Mouse (Mus musculus) neutrophil, adult 5-6 weeks (primary cell): ENCODE measurements around the gene Sema3e. TPM values are rescaled to one million over a fixed set of nuclear protein-coding genes. Genes with fewer than 3 reads are reported as not detected.

Experiments
- ATAC-seq: fragments of 151-379, 151-347 bp; 2 replicates; pipeline ENCODE4 v1.8.0; 2017; ENCODE audit warnings: mild to moderate bottlenecking, moderate TSS enrichment; ENCODE audit not compliant: insufficient number of reproducible peaks, poor library complexity, low FRiP score, severe bottlenecking; ENCODE audit errors: extremely low read depth
- total RNA-seq: library from RNA; stranded (forward); fragments of 200-1000 nt; gene quantifications from 2 replicates; pipeline ENCODE4 v1.2.3, GENCODE M21; 2017

Gene Sema3e
- total RNA-seq, 1 experiment from 2014 or later = not detected

- no peak for ATAC-seq
These were observed 34.9 kb downstream of the Sema3e start for GRCm38 (mm10) chr5:14059895-14060553.

GRCm38 (mm10) chr5:14062918-14063481 is 37.9 kb downstream of the Sema3e start:
- ATAC-seq = no peak

- no peak for ATAC-seq
These were observed 48.1 kb downstream of the Sema3e start for GRCm38 (mm10) chr5:14073152-14073551.

DNA sequence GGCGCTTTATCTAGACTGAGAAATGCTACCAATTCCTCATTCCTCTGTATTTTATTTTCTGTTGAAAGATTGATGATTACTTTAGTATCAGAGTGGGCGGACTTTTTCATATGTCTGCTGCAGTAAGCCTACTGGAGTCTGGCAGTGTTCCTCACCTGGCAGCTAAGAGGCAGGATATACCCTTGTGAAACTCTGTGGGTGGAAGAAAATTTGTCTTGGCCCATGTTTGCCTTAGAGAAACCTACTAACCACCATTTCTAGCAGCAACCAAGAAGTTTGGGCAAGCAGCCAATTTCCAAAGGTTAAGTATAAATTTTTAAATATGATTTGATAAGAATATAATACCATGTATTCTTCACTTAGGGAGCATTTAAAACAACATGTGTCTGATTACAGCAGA is 63.0 kb downstream of the Sema3e start:
- ATAC-seq = no peak

DNA sequence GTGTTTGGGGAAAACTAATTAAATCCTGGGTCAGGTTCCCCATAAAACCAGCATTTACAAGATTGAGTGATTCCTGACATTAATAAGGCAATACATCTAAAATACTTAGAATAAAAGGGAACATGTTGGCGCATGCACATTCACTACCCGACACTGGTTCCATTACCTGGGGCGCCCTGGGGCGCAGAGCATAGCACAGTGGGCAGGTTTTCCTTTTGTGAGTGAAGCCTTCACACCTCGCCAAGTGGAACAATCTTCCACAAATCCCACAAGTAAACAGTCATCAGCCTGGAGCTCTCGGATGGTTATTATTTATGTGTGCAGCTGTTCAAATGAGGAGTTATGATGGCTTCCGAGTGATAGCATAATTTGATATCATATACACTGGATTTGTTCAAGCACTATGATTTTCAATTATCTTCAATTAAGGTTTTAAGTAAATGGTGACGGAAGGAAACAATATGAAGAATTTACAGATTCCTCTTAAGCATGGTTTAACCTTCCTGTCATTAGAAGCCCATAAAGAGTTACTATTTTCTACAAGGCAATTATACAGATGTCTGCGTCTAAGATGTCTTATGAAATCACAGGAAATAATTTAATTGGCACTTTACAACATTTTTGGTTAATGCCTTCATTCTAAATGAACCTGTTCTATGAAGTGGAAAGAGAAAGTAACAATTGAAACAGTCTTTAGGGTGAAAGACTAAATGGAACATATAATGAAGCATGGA is 65.0 kb downstream of the Sema3e start:
- ATAC-seq = no peak

DNA sequence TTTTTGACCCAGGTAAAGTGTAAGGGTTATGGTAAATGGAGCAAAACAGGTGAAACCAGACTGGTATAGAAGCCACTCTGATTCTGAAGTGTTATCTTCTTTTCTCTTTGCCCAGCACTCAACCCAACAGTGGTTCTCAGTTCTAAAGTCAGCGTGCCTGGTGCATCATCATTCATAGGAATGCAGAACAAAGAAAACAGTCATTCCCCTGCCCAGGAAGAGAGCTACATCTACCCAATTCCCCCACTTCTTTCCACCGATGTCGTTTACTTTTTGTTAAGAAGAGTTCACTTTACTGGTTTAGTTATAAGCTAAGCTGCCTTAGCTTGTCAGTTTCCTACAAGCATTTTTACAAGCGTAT is 65.5 kb downstream of the Sema3e start:
- ATAC-seq = no peak

DNA sequence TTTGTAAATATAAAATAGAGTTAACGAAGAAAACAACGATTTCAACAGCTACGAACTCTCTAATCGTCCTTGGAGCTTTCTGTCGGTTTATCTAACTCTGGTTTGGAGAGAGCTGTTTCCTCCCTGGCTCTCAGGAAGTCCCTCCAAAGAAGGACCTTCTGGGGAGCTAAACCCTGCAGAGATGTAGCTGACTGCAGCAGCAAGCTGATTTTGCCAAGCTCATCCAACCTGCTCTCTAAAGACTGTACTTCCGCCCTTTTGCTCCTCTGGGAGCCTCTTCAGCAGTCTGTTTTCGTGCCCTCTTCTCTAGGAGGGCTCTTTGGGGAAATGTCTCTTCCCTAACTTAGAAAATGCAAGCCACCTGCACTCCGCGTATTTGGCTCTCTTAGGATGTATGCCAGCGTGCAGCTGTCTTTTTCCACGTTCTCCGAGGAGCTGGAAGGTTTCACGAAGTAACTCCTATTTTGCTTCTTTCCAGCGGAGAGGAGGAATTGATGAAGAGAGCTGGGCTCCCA is 67.2 kb downstream of the Sema3e start:
- no peak for ATAC-seq

DNA sequence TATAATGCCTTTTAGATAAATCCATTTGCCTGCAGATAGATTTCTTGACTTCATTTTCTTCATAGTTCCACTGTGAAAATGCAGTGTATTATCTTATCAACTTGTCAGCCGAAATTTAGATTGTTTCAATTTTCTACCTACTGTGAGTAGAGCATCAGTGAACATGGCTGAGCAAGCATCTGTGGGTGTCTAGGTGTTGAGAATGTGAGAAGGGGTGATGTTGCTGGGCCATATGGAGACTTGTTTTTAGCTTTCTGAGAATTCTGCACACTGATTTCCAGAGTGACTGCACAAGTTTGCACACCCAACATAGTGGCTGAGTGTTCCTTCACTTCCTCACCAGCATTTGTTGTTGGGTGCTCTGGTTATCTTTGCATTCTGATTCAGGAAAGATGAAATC is 71.1 kb downstream of the Sema3e start:
- no peak for ATAC-seq

DNA sequence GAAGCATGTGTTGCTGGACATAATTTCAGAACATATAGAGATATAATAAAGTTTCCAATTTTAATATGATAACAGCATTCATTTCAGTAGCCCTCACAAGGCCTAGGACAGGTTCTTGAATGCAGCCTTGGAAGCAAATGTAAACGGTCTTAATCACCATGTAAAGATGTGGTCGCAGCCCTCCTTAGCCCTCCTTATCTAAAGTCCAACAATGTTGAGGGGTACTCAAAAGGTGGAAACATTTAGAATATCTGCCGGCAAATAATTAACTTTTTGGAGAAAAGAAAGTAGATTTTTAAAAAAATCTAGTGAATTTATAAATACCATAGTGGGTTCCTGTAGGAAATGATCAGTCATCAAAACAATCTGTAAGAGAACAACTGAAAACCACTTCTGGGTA is 73.6 kb downstream of the Sema3e start:
- ATAC-seq = no peak

- ATAC-seq = no peak
These were observed 82.3 kb downstream of the Sema3e start for GRCm38 (mm10) chr5:14107365-14107764.

- no peak for ATAC-seq
These were observed 83.9 kb downstream of the Sema3e start for GRCm38 (mm10) chr5:14109001-14109400.

GRCm38 (mm10) chr5:14111401-14111800 is 86.3 kb downstream of the Sema3e start:
- ATAC-seq = no peak

DNA sequence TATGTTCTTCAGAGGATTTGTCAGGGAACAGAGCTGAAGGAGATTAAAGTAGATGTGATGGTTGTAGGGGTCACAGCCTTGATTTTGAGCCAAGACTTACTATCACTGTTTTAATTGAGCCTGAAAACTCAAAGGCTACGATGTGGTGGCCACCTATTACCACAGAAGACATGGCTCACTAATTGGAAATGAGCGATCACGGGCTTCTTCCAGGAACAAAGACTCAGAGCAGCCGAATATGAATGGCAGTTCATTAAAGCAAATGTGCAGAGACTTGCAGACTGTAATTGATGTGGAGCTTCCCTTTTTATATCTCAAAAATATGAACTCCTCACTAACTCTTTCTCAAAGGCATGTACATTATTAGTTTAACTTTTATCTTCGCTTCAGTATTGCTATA is 96.8 kb downstream of the Sema3e start:
- ATAC-seq = no peak

GRCm38 (mm10) chr5:14126591-14126990 is 101.5 kb downstream of the Sema3e start:
- no peak for ATAC-seq

- ATAC-seq = no peak
These were observed 110.9 kb downstream of the Sema3e start for GRCm38 (mm10) chr5:14135929-14136328.

DNA sequence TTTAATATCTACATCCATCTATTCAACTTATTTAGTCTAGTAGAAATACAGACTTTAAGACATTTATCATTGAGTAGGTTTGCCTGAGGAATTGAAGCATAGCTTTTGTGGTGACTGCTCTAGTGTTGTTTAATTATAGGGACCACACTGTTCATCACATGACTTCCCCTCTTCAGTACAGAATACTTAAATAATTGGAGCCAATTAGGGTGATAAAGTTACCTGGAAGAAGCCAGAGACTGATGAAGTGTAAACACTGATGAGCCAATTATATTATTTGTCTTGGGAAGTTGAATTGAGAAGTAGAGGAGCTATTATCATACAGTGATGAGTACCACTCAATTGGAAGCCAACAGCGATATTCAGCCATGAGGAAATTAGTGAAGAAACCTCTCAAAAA is 113.6 kb downstream of the Sema3e start:
- ATAC-seq = no peak

DNA sequence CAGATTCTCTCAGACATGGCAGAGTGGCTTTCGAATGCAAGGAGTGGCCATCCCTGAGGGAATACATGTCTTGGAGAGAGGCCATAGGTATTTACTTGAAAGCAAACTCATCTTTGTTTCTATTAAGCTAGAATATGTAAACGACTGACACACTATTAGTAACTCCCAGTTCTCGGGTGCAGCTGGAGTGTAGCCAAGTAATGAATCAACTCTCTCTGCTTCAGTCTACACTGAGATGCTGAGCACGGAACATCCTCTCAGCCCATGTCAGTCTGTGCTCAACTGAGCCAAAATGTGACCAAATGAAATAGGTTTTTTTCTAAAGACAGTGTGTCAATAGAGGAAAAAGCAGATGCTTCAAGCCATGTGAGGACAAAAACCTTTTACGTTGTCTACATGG is 137.5 kb downstream of the Sema3e start:
- no peak for ATAC-seq

GRCm38 (mm10) chr5:14163280-14163679 is 138.2 kb downstream of the Sema3e start:
- ATAC-seq = no peak

DNA sequence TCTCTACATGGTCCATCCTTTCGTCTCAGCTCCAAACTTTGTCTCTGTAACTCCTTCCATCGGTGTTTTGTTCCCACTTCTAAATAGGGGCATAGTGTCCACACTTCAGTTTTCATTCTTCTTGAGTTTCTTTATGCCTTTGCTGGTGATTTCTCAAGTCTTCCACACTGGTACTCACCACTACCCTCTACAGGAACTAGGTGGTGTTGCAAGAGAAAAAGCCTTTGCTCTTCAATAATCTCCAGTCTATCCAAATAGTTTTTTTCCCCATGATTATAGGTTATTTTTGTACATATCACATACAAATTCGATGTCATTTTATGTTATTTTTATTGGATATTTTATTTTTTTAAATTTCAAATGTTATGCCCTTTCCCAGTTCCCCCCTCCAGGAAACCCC is 142.7 kb downstream of the Sema3e start:
- no peak for ATAC-seq
